Mouse (Mus musculus): ENCODE measurements around the gene Akr1c18. TPM values are rescaled to one million over a fixed set of nuclear protein-coding genes. Genes with fewer than 3 reads are reported as not detected.
A peak's percentile ranks its signal among the peaks of the same experiment; 100 is the strongest.
"Not testable (repeated sequence)": the region's sequence is repeated elsewhere in the genome, so short reads cannot be mapped to it uniquely, and the experiment has no call there.

The Akr1c18 gene
- total and polyA plus RNA-seq, 3 experiments = 0.78 TPM; not detected in 2

GRCm38 (mm10) chr13:4133070-4133469 lies 17.4 kb downstream of the Akr1c18 start:
- H3K36me3 ChIP-seq (ENCODE audit: control insufficient read depth, insufficient read depth, low read length) = no peaks in the 10 kb centered on the region
- DNase-seq = no peak
- no peak overlapping the region for H3K4me3 ChIP-seq
- intact Hi-C loops (cut with DNase I) = loop anchor here (2.0 to 10.0 kb wide), 2 partner anchors 148 to 482 kb away; no protein-coding TSS in a partner anchor
- no peaks in the 10 kb centered on the region for H3K79me2 ChIP-seq (replicated peaks; ENCODE audit: control insufficient read depth, insufficient read depth, low read length)
- no peak overlapping the region for H3K27ac ChIP-seq
- no peak for TF ChIP-seq EP300 (IDR thresholded peaks at IDR 0.05; ENCODE audit: insufficient read depth, low read depth, low read length)
- TF ChIP-seq CTCF (IDR thresholded peaks at IDR 0.05) = peak; percentile 66
- 20% methylated on average over 2 of the region's 2 CpGs for WGBS
- no peaks in the 10 kb centered on the region for H3K27me3 ChIP-seq (ENCODE audit: control insufficient read depth, insufficient read depth, low read length)
- H3K9ac ChIP-seq (ENCODE audit: low read depth, low read length) = no peak overlapping the region
- no peaks in the 10 kb centered on the region for H3K4me1 ChIP-seq (ENCODE audit: control insufficient read depth, insufficient read depth, low read length)

DNA sequence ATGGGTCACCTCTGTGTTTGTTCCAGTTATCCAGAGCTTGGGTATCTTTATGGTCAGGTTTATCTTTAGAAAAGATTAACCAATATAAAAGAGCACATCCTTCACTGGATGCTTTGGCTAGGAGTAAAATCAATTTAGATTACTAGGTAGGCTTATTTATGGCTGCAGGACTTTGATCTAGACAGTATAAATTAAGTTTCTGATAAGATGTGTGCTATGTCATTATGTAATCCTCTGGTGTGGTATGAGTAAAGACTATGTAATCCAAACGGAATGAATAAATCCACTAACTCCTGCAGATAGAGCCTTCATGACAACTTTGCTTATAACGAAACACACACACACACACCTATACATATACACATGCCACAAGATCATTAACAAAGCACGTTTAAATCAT lies 18.7 kb downstream of the Akr1c18 start:
- intact Hi-C loops (cut with DNase I) = loop anchor here (2.0 to 10.0 kb wide), 2 partner anchors 149 to 483 kb away; no protein-coding TSS in a partner anchor

GRCm38 (mm10) chr13:4131317-4131716 lies 19.1 kb downstream of the Akr1c18 start:
- Histone ChIP-seq H3K4me3 (no peak overlapping the region), H3K27me3 (ENCODE audit: control insufficient read depth, insufficient read depth, low read length) (no peaks in the 10 kb centered on the region), H3K27ac (no peak overlapping the region), H3K79me2 (replicated peaks; ENCODE audit: control insufficient read depth, insufficient read depth, low read length) (no peaks in the 10 kb centered on the region), H3K36me3 (ENCODE audit: control insufficient read depth, insufficient read depth, low read length) (no peaks in the 10 kb centered on the region), H3K9ac (ENCODE audit: low read depth, low read length) (no peak overlapping the region), H3K4me1 (ENCODE audit: control insufficient read depth, insufficient read depth, low read length) (no peaks in the 10 kb centered on the region)
- TF ChIP-seq CTCF (IDR thresholded peaks at IDR 0.05) = no peak
- TF ChIP-seq EP300 (IDR thresholded peaks at IDR 0.05; ENCODE audit: insufficient read depth, low read depth, low read length) = no peak
- no peak for TF ChIP-seq POLR2A (IDR thresholded peaks at IDR 0.05; ENCODE audit: insufficient read depth, low read depth, low read length)
- whole genome bisulfite sequencing = 50% methylated on average over 1 of the region's 1 CpGs
- intact Hi-C loops (cut with DNase I) = loop anchor here (10.0 kb wide), 1 partner anchor 483 kb away; no protein-coding TSS in a partner anchor
- DNase-seq = no peak

More for the DNA sequence above, 18.7 kb downstream of the Akr1c18 start:
- TF ChIP-seq EP300 (IDR thresholded peaks at IDR 0.05; ENCODE audit: insufficient read depth, low read depth, low read length) (no peak), POLR2A (IDR thresholded peaks at IDR 0.05; ENCODE audit: insufficient read depth, low read depth, low read length) (no peak), CTCF (IDR thresholded peaks at IDR 0.05) (no peak)
- no peak overlapping the region for H3K27ac ChIP-seq
- H3K4me3 ChIP-seq = no peak overlapping the region
- H3K9ac ChIP-seq (ENCODE audit: low read depth, low read length) = no peak overlapping the region
- H3K4me1 ChIP-seq (ENCODE audit: control insufficient read depth, insufficient read depth, low read length) = no peaks in the 10 kb centered on the region
- H3K79me2 ChIP-seq (replicated peaks; ENCODE audit: control insufficient read depth, insufficient read depth, low read length) = no peaks in the 10 kb centered on the region
- H3K36me3 ChIP-seq (ENCODE audit: control insufficient read depth, insufficient read depth, low read length) = no peaks in the 10 kb centered on the region
- DNase-seq = no peak
- no peaks in the 10 kb centered on the region for H3K27me3 ChIP-seq (ENCODE audit: control insufficient read depth, insufficient read depth, low read length)
- 45% methylated on average over 3 of the region's 3 CpGs for WGBS

GRCm38 (mm10) chr13:4129100-4129499 lies 21.4 kb downstream of the Akr1c18 start:
- Histone ChIP-seq H3K4me1 (ENCODE audit: control insufficient read depth, insufficient read depth, low read length) (no peaks in the 10 kb centered on the region), H3K27me3 (ENCODE audit: control insufficient read depth, insufficient read depth, low read length) (no peaks in the 10 kb centered on the region), H3K79me2 (replicated peaks; ENCODE audit: control insufficient read depth, insufficient read depth, low read length) (no peaks in the 10 kb centered on the region), H3K36me3 (ENCODE audit: control insufficient read depth, insufficient read depth, low read length) (no peaks in the 10 kb centered on the region), H3K4me3 (no peak overlapping the region), H3K9ac (ENCODE audit: low read depth, low read length) (no peak overlapping the region), H3K27ac (no peak overlapping the region)
- 28% methylated on average over 5 of the region's 5 CpGs for WGBS
- TF ChIP-seq CTCF (IDR thresholded peaks at IDR 0.05) (peak; percentile 83), EP300 (IDR thresholded peaks at IDR 0.05; ENCODE audit: insufficient read depth, low read depth, low read length) (no peak)
- DNase-seq = no peak
- intact Hi-C loops (cut with DNase I) = no loop called here

- DNase-seq; intact Hi-C loops (cut with DNase I); H3K27ac ChIP-seq; H3K4me3 ChIP-seq; H3K79me2 ChIP-seq (replicated peaks; ENCODE audit: control insufficient read depth, insufficient read depth, low read length); H3K9ac ChIP-seq (ENCODE audit: low read depth, low read length); H3K36me3 ChIP-seq (ENCODE audit: control insufficient read depth, insufficient read depth, low read length); H3K4me1 ChIP-seq (ENCODE audit: control insufficient read depth, insufficient read depth, low read length); H3K27me3 ChIP-seq (ENCODE audit: control insufficient read depth, insufficient read depth, low read length): not testable (repeated sequence)
- WGBS = 83% methylated on average over 1 of the region's 1 CpGs
Observed at GRCm38 (mm10) chr13:4125846-4126245, 24.6 kb downstream of the Akr1c18 start.

DNA sequence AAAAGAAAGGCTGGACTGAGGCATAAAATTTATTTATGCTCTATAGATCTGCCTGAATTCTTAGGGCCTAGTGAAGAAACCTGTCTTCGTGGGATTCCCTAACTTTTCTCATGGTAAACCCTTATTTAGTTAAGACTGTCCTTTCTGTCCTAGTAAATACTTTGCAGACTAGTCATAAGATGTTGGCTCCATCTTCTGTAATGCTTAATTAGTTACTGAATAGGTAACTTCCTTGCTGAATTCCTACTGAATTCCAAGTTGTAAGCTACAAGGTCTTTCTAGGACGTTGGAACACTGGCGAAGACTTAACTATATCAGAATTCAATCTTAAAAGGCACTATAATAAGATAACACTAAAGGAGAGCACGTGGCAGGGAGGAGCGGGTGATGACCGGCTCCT lies 26.0 kb downstream of the Akr1c18 start:
- WGBS = 90% methylated on average over 6 of the region's 6 CpGs
- H3K27ac ChIP-seq; H3K4me3 ChIP-seq; H3K79me2 ChIP-seq (replicated peaks; ENCODE audit: control insufficient read depth, insufficient read depth, low read length); H3K36me3 ChIP-seq (ENCODE audit: control insufficient read depth, insufficient read depth, low read length); intact Hi-C loops (cut with DNase I); H3K4me1 ChIP-seq (ENCODE audit: control insufficient read depth, insufficient read depth, low read length); H3K27me3 ChIP-seq (ENCODE audit: control insufficient read depth, insufficient read depth, low read length); H3K9ac ChIP-seq (ENCODE audit: low read depth, low read length); DNase-seq: not testable (repeated sequence)

GRCm38 (mm10) chr13:4123146-4123545 lies 27.3 kb downstream of the Akr1c18 start:
- Histone ChIP-seq H3K27me3 (ENCODE audit: control insufficient read depth, insufficient read depth, low read length) (no peaks in the 10 kb centered on the region), H3K27ac (no peak overlapping the region), H3K4me3 (no peak overlapping the region), H3K36me3 (ENCODE audit: control insufficient read depth, insufficient read depth, low read length) (no peaks in the 10 kb centered on the region), H3K9ac (ENCODE audit: low read depth, low read length) (no peak overlapping the region), H3K79me2 (replicated peaks; ENCODE audit: control insufficient read depth, insufficient read depth, low read length) (no peaks in the 10 kb centered on the region), H3K4me1 (ENCODE audit: control insufficient read depth, insufficient read depth, low read length) (no peaks in the 10 kb centered on the region)
- DNase-seq = no peak
- WGBS = 52% methylated on average over 7 of the region's 7 CpGs
- TF ChIP-seq EP300 (IDR thresholded peaks at IDR 0.05; ENCODE audit: insufficient read depth, low read depth, low read length) (no peak), CTCF (IDR thresholded peaks at IDR 0.05) (no peak), POLR2A (IDR thresholded peaks at IDR 0.05; ENCODE audit: insufficient read depth, low read depth, low read length) (no peak)
- intact Hi-C loops (cut with DNase I) = no loop called here
